26 mouse cellular contexts compared by ENCODE assay signal in genomic region chr7:44280959-44281358, GRCm38 (mm10). TPM values are rescaled to one million over a fixed set of nuclear protein-coding genes. Genes with fewer than 3 reads are reported as not detected.
A peak's percentile ranks its signal among the peaks of the same experiment; 100 is the strongest.
DNase-seq lines count a peak whose midpoint lies in the region; ATAC-seq and TF ChIP-seq lines count a peak whose summit lies in the region.
"Had no signal": no experiment of that assay in that cellular context is flagged by ENCODE, and none has a peak within 500 bp of the region (broad histone marks: within the 10 kb centered on the region; RNA-seq: fewer than 3 reads in every experiment).

No protein-coding gene starts in this region.

- H3K27me3 ChIP-seq in hindbrain, postnatal 0 days (ENCODE audit: insufficient read depth, low read length): no peaks in the 10 kb centered on the region
- no peaks in the 10 kb centered on the region for H3K27me3 ChIP-seq in hindbrain, embryonic 11.5 days (ENCODE audit: control insufficient read depth, insufficient read depth, low read length)
- peaks cover 2% of the 10 kb centered on the region; the same call in 1 of the 2 replicates for H3K27me3 ChIP-seq in heart, adult 2 months (ENCODE audit: control insufficient read depth, insufficient read depth, low read length)
- H3K27me3 ChIP-seq: neural tube, embryonic 15.5 days had no signal

- WGBS in hindbrain, postnatal 0 days: 64% methylated on average over 1 of the region's 1 CpGs
- WGBS in hindbrain, embryonic 11.5 days: 73% methylated on average over 1 of the region's 1 CpGs
- 42% methylated on average over 1 of the region's 1 CpGs for WGBS in heart, adult 2 months

- TF ChIP-seq EP300 in heart, adult 2 months (IDR thresholded peaks at IDR 0.05; ENCODE audit: insufficient read depth, low read depth, low read length): no peak

- no peak overlapping the region for H3K4me2 ChIP-seq in hindbrain, postnatal 0 days (ENCODE audit: low read depth, low read length)
- H3K4me2 ChIP-seq in hindbrain, embryonic 11.5 days (replicated peaks; ENCODE audit: low read depth, low read length): no peak overlapping the region
- H3K4me2 ChIP-seq: embryonic facial prominence, embryonic 12.5 days; heart, embryonic 12.5 days; neural tube, embryonic 15.5 days had no signal

- intact Hi-C loops in heart, adult 2 months (cut with DNase I): no loop called here

- H3K36me3 ChIP-seq in hindbrain, postnatal 0 days (ENCODE audit: insufficient read depth, low read length): no peaks in the 10 kb centered on the region
- H3K36me3 ChIP-seq in hindbrain, embryonic 11.5 days (ENCODE audit: control insufficient read depth, insufficient read depth, low read length): no peaks in the 10 kb centered on the region
- no peaks in the 10 kb centered on the region for H3K36me3 ChIP-seq in heart, adult 2 months (ENCODE audit: control insufficient read depth, insufficient read depth, low read length)
- H3K36me3 ChIP-seq: embryonic facial prominence, embryonic 12.5 days; heart, embryonic 12.5 days; neural tube, embryonic 15.5 days had no signal

- DNase-seq in hindbrain, postnatal 0 days (ENCODE audit: low spot score): peak; percentile 33
- DNase-seq in hindbrain, embryonic 11.5 days (ENCODE audit: low spot score): no peak
- DNase-seq in A20 (ENCODE audit: low read depth, low spot score) (peak; percentile 12), NIH3T3 (ENCODE audit: low read depth) (peak; percentile 35)
- DNase-seq in heart, adult 2 months: no peak
- DNase-seq in natural killer cell, adult 2 months (ENCODE audit: low spot score in 2 of 2): no peak
- DNase-seq: adrenal gland, postnatal 14 days; cerebellum, adult 18-20 months; cerebellum, postnatal 36 days; kidney, adult 2 months; kidney, postnatal 14 days; layer of hippocampus, adult 9-11 months; lung, postnatal 4 days; retina, postnatal 1 day had no signal

- H3K9me3 ChIP-seq in hindbrain, postnatal 0 days (ENCODE audit: low read length): 0 out of 2 replicates have a peak, but pooled peaks cover 2% of the 10 kb centered on the region
- H3K9me3 ChIP-seq in hindbrain, embryonic 11.5 days (ENCODE audit: control insufficient read depth, low read length): no peaks in the 10 kb centered on the region
- H3K9me3 ChIP-seq: embryonic facial prominence, embryonic 12.5 days; heart, embryonic 12.5 days; neural tube, embryonic 15.5 days had no signal

- peak; percentile 22 for ATAC-seq in hindbrain, postnatal 0 days
- ATAC-seq in hindbrain, embryonic 11.5 days (ENCODE audit: low FRiP score): no peak
- peak; percentile 84 for ATAC-seq in monocyte, adult 5-6 weeks (replicated peaks; ENCODE audit: insufficient number of reproducible peaks, low FRiP score, low TSS enrichment, poor library complexity, severe bottlenecking)
- ATAC-seq: CD4-positive, CD25-positive, alpha-beta regulatory T cell, adult 4 months had no signal

- H3K4me3 ChIP-seq in hindbrain, postnatal 0 days (ENCODE audit: low read length): no peak overlapping the region
- H3K4me3 ChIP-seq in hindbrain, embryonic 11.5 days (ENCODE audit: low read depth, low read length): no peak overlapping the region
- no peak overlapping the region for H3K4me3 ChIP-seq in heart, adult 2 months
- H3K4me3 ChIP-seq: embryonic facial prominence, embryonic 12.5 days; heart, embryonic 12.5 days; neural tube, embryonic 15.5 days had no signal

- no peak for TF ChIP-seq POLR2A in heart, adult 2 months (IDR thresholded peaks at IDR 0.05; ENCODE audit: insufficient read depth, low read depth, low read length)

- no peak for TF ChIP-seq CTCF in hindbrain, postnatal 0 days (IDR thresholded peaks at IDR 0.05; ENCODE audit: low read depth)
- TF ChIP-seq CTCF in heart, adult 2 months (IDR thresholded peaks at IDR 0.05): no peak

- H3K79me2 ChIP-seq in heart, adult 2 months (replicated peaks; ENCODE audit: control insufficient read depth, insufficient read depth, low read length): no peaks in the 10 kb centered on the region

- H3K9ac ChIP-seq in hindbrain, postnatal 0 days (replicated peaks; ENCODE audit: low read length): no peak overlapping the region
- H3K9ac ChIP-seq in hindbrain, embryonic 11.5 days (ENCODE audit: low read depth, low read length): no peak overlapping the region
- H3K9ac ChIP-seq in heart, adult 2 months (ENCODE audit: low read depth, low read length): no peak overlapping the region
- H3K9ac ChIP-seq: embryonic facial prominence, embryonic 12.5 days; heart, embryonic 12.5 days; neural tube, embryonic 15.5 days had no signal

- no peaks in the 10 kb centered on the region for H3K4me1 ChIP-seq in hindbrain, postnatal 0 days (ENCODE audit: insufficient read depth, low read length)
- H3K4me1 ChIP-seq in hindbrain, embryonic 11.5 days (replicated peaks; ENCODE audit: control insufficient read depth, insufficient read depth, low read length): no peaks in the 10 kb centered on the region
- H3K4me1 ChIP-seq in heart, adult 2 months (ENCODE audit: control insufficient read depth, insufficient read depth, low read length): no peaks in the 10 kb centered on the region
- H3K4me1 ChIP-seq: embryonic facial prominence, embryonic 12.5 days; heart, embryonic 12.5 days; neural tube, embryonic 15.5 days had no signal

- H3K27ac ChIP-seq in hindbrain, postnatal 0 days: no peak overlapping the region
- H3K27ac ChIP-seq in hindbrain, embryonic 11.5 days (ENCODE audit: low read depth, low read length): no peak overlapping the region
- H3K27ac ChIP-seq in heart, adult 2 months: no peak overlapping the region
- H3K27ac ChIP-seq: embryonic facial prominence, embryonic 12.5 days; neural tube, embryonic 15.5 days had no signal

RNA-seq across cellular contexts. Expression of gene Gm15517, which starts 19.7 kb away (rescaled TPM):
- not detected in 2 replicates for total RNA-seq in hindbrain, postnatal 0 days (2014; rRNA removed)
- polyA plus RNA-seq in hindbrain, postnatal 0 days (2015; fragmentation: Nextera tagmentation; extraction: Ambion mirVana): not detected in 2 replicates
- polyA plus RNA-seq in hindbrain, embryonic 11.5 days (2014; fragmentation: Nextera tagmentation; extraction: Ambion mirVana): not detected in 2 replicates
- not detected in 3 replicates for total RNA-seq in monocyte, adult 5-6 weeks (2017)
- total RNA-seq in heart, adult 2 months (2021): not detected
- not detected in 2 replicates for polyA plus RNA-seq in heart, adult 2 months (2012; rRNA removed)
- total RNA-seq: adrenal gland, postnatal 14 days; gastrocnemius, postnatal 4 days; heart, postnatal 25 days; left cerebral cortex, postnatal 14 days had no signal
- polyA plus RNA-seq: CD4-positive, CD25-positive, alpha-beta regulatory T cell, adult 4 months; embryonic facial prominence, embryonic 12.5 days; heart, embryonic 12.5 days; kidney, adult 2 months; limb, embryonic 14.5 days; liver, embryonic 16.5 days; neural tube, embryonic 15.5 days; stomach, embryonic 14.5 days; thymus, postnatal 0 days had no signal

RNA-seq across cellular contexts. Expression of gene Acp4, which starts 23.8 kb away (rescaled TPM):
- not detected in 2 replicates for total RNA-seq in hindbrain, postnatal 0 days (2014; rRNA removed)
- 0.13 TPM in 1 of 2 replicates, not detected in the other for polyA plus RNA-seq in hindbrain, postnatal 0 days (2015; fragmentation: Nextera tagmentation; extraction: Ambion mirVana)
- not detected in 2 replicates for polyA plus RNA-seq in hindbrain, embryonic 11.5 days (2014; fragmentation: Nextera tagmentation; extraction: Ambion mirVana)
- total RNA-seq in monocyte, adult 5-6 weeks (2017): not detected in 3 replicates
- not detected for total RNA-seq in heart, adult 2 months (2021)
- not detected in 2 replicates for polyA plus RNA-seq in heart, adult 2 months (2012; rRNA removed)
- total RNA-seq: adrenal gland, postnatal 14 days; gastrocnemius, postnatal 4 days; heart, postnatal 25 days; left cerebral cortex, postnatal 14 days had no signal
- polyA plus RNA-seq: CD4-positive, CD25-positive, alpha-beta regulatory T cell, adult 4 months; heart, embryonic 12.5 days; kidney, adult 2 months; liver, embryonic 16.5 days; stomach, embryonic 14.5 days had no signal

RNA-seq across cellular contexts. Expression of gene Clec11a, which starts 25.7 kb away (rescaled TPM):
- total RNA-seq in hindbrain, postnatal 0 days (2014; rRNA removed): 3.3 and 5.9 TPM in 2 replicates
- 4.4 and 4.5 TPM in 2 replicates for polyA plus RNA-seq in hindbrain, postnatal 0 days (2015; fragmentation: Nextera tagmentation; extraction: Ambion mirVana)
- 2.7 TPM in 2 replicates for polyA plus RNA-seq in hindbrain, embryonic 11.5 days (2014; fragmentation: Nextera tagmentation; extraction: Ambion mirVana)
- 0.49 to 1.6 TPM (median 0.85 TPM) in 3 replicates for total RNA-seq in monocyte, adult 5-6 weeks (2017)
- total RNA-seq in heart, adult 2 months (2021): 1 to 10 TPM in 1 of 2 experiments, under 1 TPM in 1; 0.60 to 1.1 TPM
- 1.8 and 2.0 TPM in 2 replicates for polyA plus RNA-seq in heart, adult 2 months (2012; rRNA removed)

RNA-seq across cellular contexts. Expression of gene Shank1, which starts 29.1 kb away (rescaled TPM):
- total RNA-seq in hindbrain, postnatal 0 days (2014; rRNA removed): 39.0 and 41.8 TPM in 2 replicates
- 36.3 and 36.6 TPM in 2 replicates for polyA plus RNA-seq in hindbrain, postnatal 0 days (2015; fragmentation: Nextera tagmentation; extraction: Ambion mirVana)
- 5.1 and 6.9 TPM in 2 replicates for polyA plus RNA-seq in hindbrain, embryonic 11.5 days (2014; fragmentation: Nextera tagmentation; extraction: Ambion mirVana)
- total RNA-seq in monocyte, adult 5-6 weeks (2017): 0.19 to 1.2 TPM in 2 of 3 replicates, not detected in the other
- 1 to 10 TPM; 1.2 to 2.3 TPM for total RNA-seq in heart, adult 2 months (2021)
- 0.94 and 1.1 TPM in 2 replicates for polyA plus RNA-seq in heart, adult 2 months (2012; rRNA removed)

RNA-seq across cellular contexts. Expression of gene 2410002F23Rik, which starts 34.4 kb away (rescaled TPM):
- 340 and 409 TPM in 2 replicates for total RNA-seq in hindbrain, postnatal 0 days (2014; rRNA removed)
- polyA plus RNA-seq in hindbrain, postnatal 0 days (2015; fragmentation: Nextera tagmentation; extraction: Ambion mirVana): 239 TPM in 2 replicates
- 97.1 and 113 TPM in 2 replicates for polyA plus RNA-seq in hindbrain, embryonic 11.5 days (2014; fragmentation: Nextera tagmentation; extraction: Ambion mirVana)
- total RNA-seq in monocyte, adult 5-6 weeks (2017): 28.3 to 44.7 TPM (median 44.0 TPM) in 3 replicates
- total RNA-seq in heart, adult 2 months (2021): 10 to 100 TPM; 12.0 to 12.3 TPM
- polyA plus RNA-seq in heart, adult 2 months (2012; rRNA removed): 29.5 and 37.6 TPM in 2 replicates

Comparison
In these comparisons a context has a peak if more than half of its experiments do, and no peak if none do; other contexts are left out.
1. DNase-seq: peak in hindbrain, postnatal 0 days (single experiment), A20 (single experiment) and NIH3T3 (single experiment); none in hindbrain, embryonic 11.5 days (single experiment), heart, adult 2 months (0 of 2) and natural killer cell, adult 2 months (0 of 2).